Mouse (Mus musculus) skeletal muscle tissue, postnatal 0 days (tissue): ENCODE data around the gene Boll. TPM values are rescaled to one million over a fixed set of nuclear protein-coding genes. Genes with fewer than 3 reads are reported as not detected.

Experiments used
- polyA plus RNA-seq: library from polyadenylated mRNA; unstranded; fragments of >200 nt; fragmentation: Nextera tagmentation; extraction: Ambion mirVana; gene quantifications from 2 replicates; pipeline ENCODE4 v1.2.1, GENCODE M21; 2015

Boll gene
- 0.26 and 0.40 TPM in 2 replicates for polyA plus RNA-seq

GRCm38 (mm10) chr1:55363044-55363565 is at the start of gene Boll:
TSS of gene Boll (minus strand) at chr1:55363469.

GRCm38 (mm10) chr1:55405272-55406022 is 42.2 kb upstream of the Boll start, which contains the start of gene Plcl1:
TSS of gene Plcl1 (plus strand) at chr1:55405921.

DNA sequence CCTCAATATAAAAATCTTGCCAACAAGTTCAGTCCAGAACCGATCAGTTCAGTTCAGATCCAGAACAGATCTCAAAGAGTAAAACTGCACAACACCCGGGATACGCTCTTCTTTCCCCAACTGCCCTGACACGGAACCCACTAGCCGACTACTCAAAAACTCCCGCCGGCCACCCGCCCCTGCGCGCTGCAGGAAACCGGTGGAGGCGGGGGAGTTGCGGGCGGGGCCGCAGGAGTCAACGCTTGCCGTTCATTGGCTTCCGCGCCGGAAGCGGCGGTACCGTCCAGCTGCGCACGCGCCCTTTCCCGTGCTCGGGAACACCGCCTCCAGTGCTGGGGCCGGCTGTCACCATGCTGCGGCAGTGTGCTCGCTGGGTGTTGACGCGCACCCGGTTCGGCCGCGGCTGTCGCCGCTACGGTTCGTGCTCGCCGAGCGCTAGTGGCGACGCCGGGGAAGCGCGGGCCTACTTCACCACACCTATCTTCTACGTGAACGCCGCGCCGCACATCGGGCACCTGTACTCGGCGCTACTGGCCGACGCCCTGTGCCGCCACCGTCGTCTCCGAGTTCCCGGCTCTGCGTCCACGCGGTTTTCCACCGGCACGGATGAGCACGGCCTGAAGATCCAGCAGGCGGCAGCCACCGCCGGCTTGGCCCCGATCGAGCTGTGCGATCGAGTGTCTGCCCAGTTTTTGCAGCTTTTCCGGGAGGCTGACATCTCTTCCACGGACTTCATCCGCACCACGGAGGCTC is 126.2 kb downstream of the Boll start, which contains the start of gene Mars2:
TSS of gene Mars2 (plus strand) at position 288 of the 753 bp plus-strand sequence.

GRCm38 (mm10) chr1:55226011-55226857 is 137.0 kb downstream of the Boll start, which contains the start of gene Rftn2:
TSS of gene Rftn2 (minus strand) at chr1:55226782.

Other genes starting within 250 kb of the Boll start
- gene Mob4, start 232.2 kb downstream of the Boll start, polyA plus RNA-seq = 107 and 112 TPM in 2 replicates
- 14.5 and 17.0 TPM in 2 replicates for gene Rftn2, start 136.7 kb downstream of the Boll start, polyA plus RNA-seq
- gene Mars2, start 126.3 kb downstream of the Boll start, polyA plus RNA-seq = 2.9 and 3.2 TPM in 2 replicates
- 2.0 TPM in 2 replicates for gene Plcl1, start 42.5 kb upstream of the Boll start, polyA plus RNA-seq